In genomic region chr5:90900147-90900546, GRCm38 (mm10) we compare ENCODE assay signal across 10 mouse cellular contexts. TPM values are rescaled to one million over a fixed set of nuclear protein-coding genes. Genes with fewer than 3 reads are reported as not detected.
DNase-seq lines count a peak whose midpoint lies in the region; ATAC-seq lines count a peak whose summit lies in the region.
"Had no signal": no experiment of that assay in that cellular context is flagged by ENCODE, and none has a peak within 500 bp of the region (broad histone marks: within the 10 kb centered on the region; RNA-seq: fewer than 3 reads in every experiment).

No protein-coding gene starts in this region.

- no peak overlapping the region for H3K9ac ChIP-seq in embryonic facial prominence, embryonic 15.5 days
- H3K9ac ChIP-seq in lung, embryonic 16.5 days (ENCODE audit: low read length) = no peak overlapping the region
- H3K9ac ChIP-seq: liver, embryonic 15.5 days had no signal

- H3K4me1 ChIP-seq in heart, embryonic 10.5 days = peaks cover 10% of the 10 kb centered on the region; the same call in 1 of the 2 replicates
- H3K4me1 ChIP-seq in embryonic facial prominence, embryonic 15.5 days = peaks cover 10% of the 10 kb centered on the region
- H3K4me1 ChIP-seq in lung, embryonic 16.5 days (replicated peaks; ENCODE audit: control insufficient read depth, insufficient read depth, low read length) = peaks cover 8% of the 10 kb centered on the region

- 67% methylated on average over 7 of the region's 7 CpGs for WGBS in heart, embryonic 10.5 days
- WGBS in embryonic facial prominence, embryonic 15.5 days = 30% methylated on average over 7 of the region's 7 CpGs
- WGBS in lung, embryonic 16.5 days = 27% methylated on average over 7 of the region's 7 CpGs

- H3K27ac ChIP-seq in heart, embryonic 10.5 days = no peak overlapping the region
- H3K27ac ChIP-seq in embryonic facial prominence, embryonic 15.5 days (replicated peaks) = 0 out of 2 replicates have a peak overlapping the region, but pooled peaks have one; percentile 35
- H3K27ac ChIP-seq in lung, embryonic 16.5 days (ENCODE audit: low read length) = no peak overlapping the region
- H3K27ac ChIP-seq: liver, embryonic 15.5 days had no signal

- no peaks in the 10 kb centered on the region for H3K9me3 ChIP-seq in heart, embryonic 10.5 days
- no peaks in the 10 kb centered on the region for H3K9me3 ChIP-seq in embryonic facial prominence, embryonic 15.5 days (replicated peaks)
- H3K9me3 ChIP-seq in lung, embryonic 16.5 days (ENCODE audit: control insufficient read depth, low read length) = no peaks in the 10 kb centered on the region
- H3K9me3 ChIP-seq: liver, embryonic 15.5 days had no signal

- ATAC-seq in embryonic facial prominence, embryonic 15.5 days (ENCODE audit: insufficient number of reproducible peaks, low FRiP score, low TSS enrichment, low read depth) = no peak
- ATAC-seq in lung, embryonic 16.5 days (ENCODE audit: low read depth) = peak; percentile 74

- H3K27me3 ChIP-seq in heart, embryonic 10.5 days (ENCODE audit: insufficient read depth, poor library complexity, severe bottlenecking) = peaks cover 18% of the 10 kb centered on the region
- H3K27me3 ChIP-seq in embryonic facial prominence, embryonic 15.5 days = peaks cover 17% of the 10 kb centered on the region
- H3K27me3 ChIP-seq in lung, embryonic 16.5 days (ENCODE audit: control insufficient read depth, insufficient read depth, low read depth, low read length) = peaks cover 16% of the 10 kb centered on the region

- no peak overlapping the region; the same call in 1 of the 2 replicates for H3K4me2 ChIP-seq in embryonic facial prominence, embryonic 15.5 days (replicated peaks)
- no peak overlapping the region for H3K4me2 ChIP-seq in lung, embryonic 16.5 days (ENCODE audit: low read depth, low read length)
- H3K4me2 ChIP-seq: liver, embryonic 15.5 days had no signal

- no peak overlapping the region for H3K4me3 ChIP-seq in heart, embryonic 10.5 days
- no peak overlapping the region for H3K4me3 ChIP-seq in embryonic facial prominence, embryonic 15.5 days (replicated peaks)
- no peak overlapping the region for H3K4me3 ChIP-seq in lung, embryonic 16.5 days (ENCODE audit: low read length)
- H3K4me3 ChIP-seq: erythroblast, embryonic 14.5 days; liver, embryonic 15.5 days had no signal

- no peaks in the 10 kb centered on the region for H3K36me3 ChIP-seq in heart, embryonic 10.5 days
- H3K36me3 ChIP-seq in embryonic facial prominence, embryonic 15.5 days = no peaks in the 10 kb centered on the region
- no peaks in the 10 kb centered on the region for H3K36me3 ChIP-seq in lung, embryonic 16.5 days (ENCODE audit: control insufficient read depth, insufficient read depth, low read length)
- H3K36me3 ChIP-seq: liver, embryonic 15.5 days had no signal

- DNase-seq in heart, adult 18-20 months = peak; percentile 65 to 84
- no peak for DNase-seq in heart, embryonic 10.5 days (ENCODE audit: low spot score)
- peak; percentile 47 for DNase-seq in NIH3T3 (ENCODE audit: low read depth)
- DNase-seq in layer of hippocampus, adult 11-12 months (ENCODE audit: low spot score) = no peak
- no peak for DNase-seq in thymus, postnatal 36 days
- no peak for DNase-seq in c-Kit-positive CD71-positive TER-119-positive erythroid progenitor cells, embryonic 14.5 days (ENCODE audit: low spot score)

RNA-seq across cellular contexts. Expression of gene Cxcl2, which starts 3.5 kb away (rescaled TPM):
- not detected for total RNA-seq in heart, adult 18-20 months (2021)
- polyA plus RNA-seq in heart, embryonic 10.5 days (2016; fragmentation: Nextera tagmentation; extraction: Ambion mirVana) = not detected in 2 replicates
- not detected in 2 replicates for polyA plus RNA-seq in embryonic facial prominence, embryonic 15.5 days (2015; fragmentation: Nextera tagmentation; extraction: Ambion mirVana)
- polyA plus RNA-seq in lung, embryonic 16.5 days (2015; fragmentation: Nextera tagmentation; extraction: Ambion mirVana) = not detected in 2 replicates
- polyA plus RNA-seq: liver, embryonic 15.5 days had no signal

RNA-seq across cellular contexts. Expression of gene Cxcl1, which starts 9.1 kb away (rescaled TPM):
- under 1 TPM; 0.27 to 0.54 TPM for total RNA-seq in heart, adult 18-20 months (2021)
- 0.24 TPM in 1 of 2 replicates, not detected in the other for polyA plus RNA-seq in heart, embryonic 10.5 days (2016; fragmentation: Nextera tagmentation; extraction: Ambion mirVana)
- 1.3 TPM in 2 replicates for polyA plus RNA-seq in embryonic facial prominence, embryonic 15.5 days (2015; fragmentation: Nextera tagmentation; extraction: Ambion mirVana)
- 0.41 and 1.0 TPM in 2 replicates for polyA plus RNA-seq in lung, embryonic 16.5 days (2015; fragmentation: Nextera tagmentation; extraction: Ambion mirVana)
- polyA plus RNA-seq: erythroblast, embryonic 14.5 days had no signal

RNA-seq across cellular contexts. Expression of gene Mthfd2l, which starts 30.8 kb away (rescaled TPM):
- 10 to 100 TPM in 1 of 2 experiments, 1 to 10 TPM in 1; 8.3 to 11.1 TPM for total RNA-seq in heart, adult 18-20 months (2021)
- polyA plus RNA-seq in heart, embryonic 10.5 days (2016; fragmentation: Nextera tagmentation; extraction: Ambion mirVana) = 28.1 and 34.1 TPM in 2 replicates
- 43.3 and 47.0 TPM in 2 replicates for polyA plus RNA-seq in embryonic facial prominence, embryonic 15.5 days (2015; fragmentation: Nextera tagmentation; extraction: Ambion mirVana)
- polyA plus RNA-seq in lung, embryonic 16.5 days (2015; fragmentation: Nextera tagmentation; extraction: Ambion mirVana) = 33.2 and 42.9 TPM in 2 replicates

Comparison
In these comparisons a context has a peak if more than half of its experiments do, and no peak if none do; other contexts are left out.
1. DNase-seq: peak in heart, adult 18-20 months (2 of 2) and NIH3T3 (single experiment); none in heart, embryonic 10.5 days (single experiment), layer of hippocampus, adult 11-12 months (single experiment), thymus, postnatal 36 days (0 of 2) and c-Kit-positive CD71-positive TER-119-positive erythroid progenitor cells, embryonic 14.5 days (single experiment).